Mouse (Mus musculus) neural tube, embryonic 12.5 days (tissue): ENCODE data around the gene Cacna1c. TPM values are rescaled to one million over a fixed set of nuclear protein-coding genes. Genes with fewer than 3 reads are reported as not detected.

Source experiments
- ATAC-seq: fragments of 200-750 bp; cut with Nextera tagmentation; 2 replicates; pipeline ENCODE4 v1.8.0; 2017; ENCODE audit warnings: low read depth, mild to moderate bottlenecking, moderate TSS enrichment, moderate library complexity; ENCODE audit not compliant: low FRiP score
- H3K27ac ChIP-seq: fragments of 300-500 bp; sonication (generic); 2 replicates; pipeline ENCODE4 v1.5.1; 2016
- H3K27me3 ChIP-seq: fragments of 300-500 bp; sonication (generic); replicated peaks from 2 replicates; pipeline ENCODE4 v1.6.1; 2016; ENCODE audit warnings: mild to moderate bottlenecking
- H3K36me3 ChIP-seq: fragments of 300-500 bp; sonication (generic); 2 replicates; pipeline ENCODE4 v1.6.1; 2016; ENCODE audit warnings: mild to moderate bottlenecking
- H3K4me1 ChIP-seq: fragments of 300-500 bp; sonication (generic); 2 replicates; pipeline ENCODE4 v1.6.1; 2016
- H3K4me2 ChIP-seq: fragments of 300-500 bp; sonication (generic); replicated peaks from 2 replicates; pipeline ENCODE4 v1.6.1; 2016; ENCODE audit warnings: mild to moderate bottlenecking
- H3K4me3 ChIP-seq: fragments of 300-500 bp; sonication (generic); 2 replicates; pipeline ENCODE4 v1.5.1; 2016
- H3K9ac ChIP-seq: fragments of 300-500 bp; sonication (generic); 2 replicates; pipeline ENCODE4 v1.6.1; 2016; ENCODE audit warnings: mild to moderate bottlenecking
- H3K9me3 ChIP-seq: fragments of 300-500 bp; sonication (generic); 2 replicates; pipeline ENCODE4 v1.6.1; 2016; ENCODE audit warnings: mild to moderate bottlenecking
- WGBS: fragments of 180-500 bp; shearing (Covaris S2); methylation state at CpG from one replicate; pipeline ENCODE4 v1.1.7; 2016; 5-methylcytosine and 5-hydroxymethylcytosine counted together
- polyA plus RNA-seq: library from polyadenylated mRNA; unstranded; fragments of >200 nt; fragmentation: Nextera tagmentation; extraction: Ambion mirVana; gene quantifications from 2 replicates; pipeline ENCODE4 v1.2.1, GENCODE M21; 2016

The Cacna1c gene
- polyA plus RNA-seq, 1 experiment from 2014 or later, result 5.9 TPM

- no peak for ATAC-seq
- no peak overlapping the region for H3K4me2 ChIP-seq
- no peaks in the 10 kb centered on the region for H3K9me3 ChIP-seq
- WGBS, result 70% methylated on average over 4 of the region's 4 CpGs
- H3K27me3 ChIP-seq, result no peaks in the 10 kb centered on the region
- no peaks in the 10 kb centered on the region for H3K36me3 ChIP-seq
- no peaks in the 10 kb centered on the region for H3K4me1 ChIP-seq
- H3K4me3 ChIP-seq, result no peak overlapping the region
- no peak overlapping the region for H3K9ac ChIP-seq
- H3K27ac ChIP-seq, result no peak overlapping the region
Observed at GRCm38 (mm10) chr6:118626246-118626645, 570.0 kb downstream of the Cacna1c start.

- Histone ChIP-seq H3K36me3 (no peaks in the 10 kb centered on the region), H3K27ac (no peak overlapping the region), H3K9me3 (no peaks in the 10 kb centered on the region), H3K4me2 (no peak overlapping the region), H3K9ac (no peak overlapping the region), H3K27me3 (no peaks in the 10 kb centered on the region), H3K4me1 (no peaks in the 10 kb centered on the region), H3K4me3 (no peak overlapping the region)
- ATAC-seq, result no peak
- WGBS, result 91% methylated on average over 3 of the region's 3 CpGs
Observed at GRCm38 (mm10) chr6:118623609-118624008, 572.6 kb downstream of the Cacna1c start.

GRCm38 (mm10) chr6:118621866-118622265, 574.4 kb downstream of the Cacna1c start:
- Histone ChIP-seq H3K4me1 (no peaks in the 10 kb centered on the region), H3K36me3 (no peaks in the 10 kb centered on the region), H3K9ac (no peak overlapping the region), H3K27ac (no peak overlapping the region), H3K27me3 (no peaks in the 10 kb centered on the region), H3K4me3 (no peak overlapping the region), H3K9me3 (no peaks in the 10 kb centered on the region), H3K4me2 (no peak overlapping the region)
- no peak for ATAC-seq
- WGBS, result 84% methylated on average over 7 of the region's 7 CpGs

GRCm38 (mm10) chr6:118621406-118621805, 574.8 kb downstream of the Cacna1c start:
- Histone ChIP-seq H3K9me3 (no peaks in the 10 kb centered on the region), H3K4me3 (no peak overlapping the region), H3K27ac (no peak overlapping the region), H3K4me2 (no peak overlapping the region), H3K36me3 (no peaks in the 10 kb centered on the region), H3K9ac (no peak overlapping the region), H3K27me3 (no peaks in the 10 kb centered on the region), H3K4me1 (no peaks in the 10 kb centered on the region)
- no peak for ATAC-seq
- WGBS, result 92% methylated on average over 3 of the region's 3 CpGs

DNA sequence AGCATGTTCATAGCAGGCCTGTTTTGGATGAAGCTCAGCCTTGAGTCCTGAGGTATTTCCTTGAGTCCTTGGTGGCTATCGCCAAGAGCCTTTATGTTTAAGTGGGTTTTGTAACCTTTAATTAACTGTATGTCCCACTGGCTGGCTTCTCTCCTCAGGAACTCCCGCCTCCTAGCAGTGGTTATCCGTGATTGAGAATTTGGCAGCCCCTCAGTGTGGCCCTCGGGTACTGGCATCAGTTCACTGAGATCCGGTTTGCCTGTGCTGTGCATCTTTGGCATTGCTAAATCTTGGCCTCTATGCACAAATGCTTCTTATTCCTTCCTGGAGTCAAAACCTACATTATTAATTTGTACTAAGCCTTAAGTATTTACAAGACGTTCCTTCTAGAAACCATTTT, 587.3 kb downstream of the Cacna1c start:
- Histone ChIP-seq H3K4me2 (no peak overlapping the region), H3K36me3 (peaks cover 3% of the 10 kb centered on the region; the same call in 1 of the 2 replicates), H3K27ac (no peak overlapping the region), H3K27me3 (no peaks in the 10 kb centered on the region), H3K9ac (no peak overlapping the region), H3K4me1 (no peaks in the 10 kb centered on the region), H3K4me3 (no peak overlapping the region), H3K9me3 (no peaks in the 10 kb centered on the region)
- WGBS, result 88% methylated on average over 6 of the region's 6 CpGs
- no peak for ATAC-seq

DNA sequence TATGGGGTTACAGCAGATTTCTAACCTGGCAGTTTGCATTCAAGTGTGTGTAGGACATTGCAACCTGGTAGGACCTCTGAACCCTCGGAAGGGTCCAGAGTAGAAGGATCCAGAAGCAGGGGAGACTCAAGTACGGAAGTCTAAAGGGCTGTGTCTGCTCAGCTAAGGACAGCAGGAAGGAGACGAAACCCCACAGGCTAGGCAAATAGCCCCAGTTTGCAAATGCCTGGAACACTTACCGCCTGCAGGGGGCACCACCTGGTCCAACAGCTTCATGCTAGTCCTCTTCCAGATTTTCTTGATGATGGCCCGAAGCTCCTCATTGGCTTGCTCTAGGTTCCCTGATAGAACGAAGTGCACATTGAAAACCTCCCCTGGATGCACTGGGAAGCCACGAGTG, 590.2 kb downstream of the Cacna1c start:
- 69% methylated on average over 7 of the region's 7 CpGs for WGBS
- Histone ChIP-seq H3K9me3 (no peaks in the 10 kb centered on the region), H3K9ac (no peak overlapping the region), H3K27ac (no peak overlapping the region), H3K36me3 (peaks cover 3% of the 10 kb centered on the region; the same call in 1 of the 2 replicates), H3K27me3 (no peaks in the 10 kb centered on the region), H3K4me1 (no peaks in the 10 kb centered on the region), H3K4me3 (no peak overlapping the region), H3K4me2 (no peak overlapping the region)
- no peak for ATAC-seq

GRCm38 (mm10) chr6:118603825-118604224, 592.4 kb downstream of the Cacna1c start:
- no peak for ATAC-seq
- Histone ChIP-seq H3K27me3 (no peaks in the 10 kb centered on the region), H3K27ac (no peak overlapping the region), H3K4me3 (no peak overlapping the region), H3K36me3 (0 out of 2 replicates have a peak, but pooled peaks cover 3% of the 10 kb centered on the region), H3K4me1 (no peaks in the 10 kb centered on the region), H3K4me2 (no peak overlapping the region), H3K9me3 (no peaks in the 10 kb centered on the region), H3K9ac (no peak overlapping the region)
- WGBS, result 94% methylated on average over 7 of the region's 7 CpGs

DNA sequence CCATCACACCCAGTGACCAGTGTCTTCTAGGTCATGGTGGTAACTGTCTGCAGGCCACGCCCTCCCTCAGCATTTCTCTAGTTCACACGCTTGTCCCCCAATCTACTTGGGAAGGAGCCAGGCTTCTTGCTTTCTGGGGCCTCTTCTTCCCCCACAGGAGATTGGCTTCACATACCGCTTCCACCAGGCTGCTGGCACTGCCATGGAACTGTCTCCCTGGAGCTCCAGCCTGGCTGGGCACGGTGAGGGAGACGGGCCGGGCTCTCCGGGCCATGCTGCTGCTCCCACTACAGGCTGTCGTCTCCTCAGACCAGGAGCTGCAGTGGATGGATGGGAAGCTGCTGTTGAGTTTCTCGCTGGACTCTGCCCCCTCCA, 600.5 kb downstream of the Cacna1c start:
- 71% methylated on average over 9 of the region's 9 CpGs for WGBS
- no peak overlapping the region for H3K4me3 ChIP-seq
- H3K4me1 ChIP-seq, result peaks cover 10% of the 10 kb centered on the region
- H3K4me2 ChIP-seq, result no peak overlapping the region
- H3K36me3 ChIP-seq, result peaks cover 4% of the 10 kb centered on the region; the same call in 1 of the 2 replicates
- H3K9ac ChIP-seq, result no peak overlapping the region
- H3K27ac ChIP-seq, result no peak overlapping the region
- H3K9me3 ChIP-seq, result no peaks in the 10 kb centered on the region
- H3K27me3 ChIP-seq, result peaks cover 19% of the 10 kb centered on the region
- no peak for ATAC-seq

DNA sequence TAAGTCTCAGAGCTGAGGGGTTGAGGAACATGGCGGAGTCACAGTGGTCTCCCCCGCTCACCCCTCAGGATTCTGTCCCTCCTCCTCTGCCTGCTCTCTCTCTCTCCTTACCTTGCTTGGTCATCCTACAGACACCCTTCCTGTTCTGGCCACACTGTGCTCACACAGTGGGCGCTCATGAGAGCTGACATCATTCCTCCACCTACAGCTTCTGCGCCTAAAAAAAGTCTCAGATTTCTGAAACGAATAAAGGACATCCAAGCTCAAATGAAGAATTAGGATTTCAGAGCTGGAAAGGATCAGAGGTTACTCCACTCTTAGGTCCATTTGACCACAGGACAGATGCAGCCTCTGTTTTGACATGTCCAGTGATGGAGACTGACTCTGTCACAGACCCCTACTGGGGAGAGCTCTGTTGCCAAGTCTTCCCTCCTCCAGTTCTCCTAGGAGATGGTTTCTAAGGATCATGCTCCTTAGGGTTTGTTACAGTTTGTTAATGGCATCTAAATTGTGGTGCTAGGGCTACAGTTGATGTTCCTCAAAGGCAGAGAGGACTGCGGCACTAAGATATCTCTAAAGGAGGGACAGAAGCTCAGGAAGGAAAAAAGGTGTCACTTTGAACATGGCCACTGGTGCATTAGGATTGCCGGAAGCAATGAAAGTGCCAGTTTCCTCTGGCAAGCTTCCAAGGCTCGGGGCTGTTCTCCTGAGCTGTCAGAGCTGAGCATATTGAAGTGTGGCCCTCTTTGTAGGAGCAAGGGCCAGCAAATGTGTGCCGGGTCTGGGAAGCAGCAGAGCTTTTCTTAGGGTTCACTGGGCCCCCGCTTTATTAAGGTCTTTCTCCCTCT, 601.2 kb downstream of the Cacna1c start:
- Histone ChIP-seq H3K9me3 (no peaks in the 10 kb centered on the region), H3K4me1 (peaks cover 10% of the 10 kb centered on the region), H3K9ac (no peak overlapping the region), H3K4me2 (no peak overlapping the region), H3K36me3 (peaks cover 4% of the 10 kb centered on the region; the same call in 1 of the 2 replicates), H3K27ac (no peak overlapping the region), H3K27me3 (peaks cover 19% of the 10 kb centered on the region), H3K4me3 (no peak overlapping the region)
- ATAC-seq, result no peak
- 90% methylated on average over 10 of the region's 10 CpGs for WGBS

DNA sequence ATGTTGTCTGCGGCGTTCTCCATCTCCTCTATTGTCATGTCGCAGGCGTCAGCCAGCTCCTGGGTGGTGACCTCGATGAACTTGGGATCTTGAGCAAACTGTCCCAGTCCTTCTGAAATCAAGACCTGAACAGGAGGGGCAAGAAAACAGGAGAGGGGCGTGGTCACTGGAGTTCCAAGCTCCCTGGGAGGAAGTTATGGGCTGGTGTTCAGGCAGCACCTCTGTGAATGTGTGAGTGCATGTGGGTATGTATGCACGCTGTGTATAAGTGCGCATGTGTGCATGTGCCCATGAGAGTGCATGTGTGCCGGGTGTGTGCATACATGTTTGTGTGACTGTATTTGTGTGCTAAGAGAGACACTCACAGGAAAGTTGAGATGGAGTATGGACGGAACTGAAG, 602.1 kb downstream of the Cacna1c start:
- Histone ChIP-seq H3K4me3 (peak overlapping the region; percentile 40), H3K4me2 (peak overlapping the region; percentile 85), H3K27me3 (peaks cover 19% of the 10 kb centered on the region), H3K36me3 (peaks cover 4% of the 10 kb centered on the region; the same call in 1 of the 2 replicates), H3K9me3 (no peaks in the 10 kb centered on the region), H3K9ac (0 out of 2 replicates have a peak overlapping the region, but pooled peaks have one; percentile 45), H3K27ac (no peak overlapping the region), H3K4me1 (peaks cover 10% of the 10 kb centered on the region)
- no peak for ATAC-seq
- WGBS, result 39% methylated on average over 10 of the region's 10 CpGs

DNA sequence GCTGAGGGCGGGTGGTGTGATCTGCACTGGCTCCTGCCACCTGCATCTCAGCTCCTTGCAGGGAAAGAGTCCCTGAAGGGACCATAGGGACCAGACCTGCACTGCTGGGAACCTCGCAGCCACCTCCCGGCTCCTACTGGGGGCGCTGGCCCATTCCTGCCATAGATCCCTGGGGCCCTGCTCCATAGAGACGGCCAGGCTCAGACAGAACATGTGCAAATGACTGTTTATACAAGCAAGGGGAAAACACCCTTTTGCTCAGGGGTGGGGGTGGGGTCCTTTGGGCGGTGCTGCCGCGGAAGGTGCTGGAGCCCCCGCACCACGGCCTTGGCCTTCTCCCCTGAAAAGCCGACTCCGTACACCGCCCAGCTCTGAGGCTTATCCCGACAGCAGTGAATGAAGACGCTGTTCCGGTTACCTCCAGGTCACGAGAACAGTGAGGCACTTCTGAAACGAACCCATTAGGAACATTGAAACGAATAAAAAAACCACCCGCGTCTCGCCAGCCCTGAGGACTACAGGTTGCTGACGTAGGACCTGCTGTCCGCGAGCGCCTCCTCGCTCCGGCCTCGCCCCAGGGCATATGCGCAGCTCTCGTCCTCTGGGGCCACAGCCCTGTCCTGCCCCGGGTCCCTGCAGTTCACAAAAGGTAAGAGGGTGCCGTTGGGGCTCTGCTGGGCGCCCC, 602.7 kb downstream of the Cacna1c start:
- H3K27me3 ChIP-seq, result peaks cover 19% of the 10 kb centered on the region
- no peaks in the 10 kb centered on the region for H3K9me3 ChIP-seq
- peak overlapping the region; percentile 40 for H3K4me3 ChIP-seq
- peak overlapping the region; percentile 85 for H3K4me2 ChIP-seq
- peak overlapping the region; percentile 45; the same call in 1 of the 2 replicates for H3K9ac ChIP-seq
- peaks cover 4% of the 10 kb centered on the region; the same call in 1 of the 2 replicates for H3K36me3 ChIP-seq
- ATAC-seq, result peak; percentile 83
- H3K27ac ChIP-seq, result no peak overlapping the region
- H3K4me1 ChIP-seq, result peaks cover 10% of the 10 kb centered on the region
- WGBS, result 1% methylated on average over 34 of the region's 34 CpGs

GRCm38 (mm10) chr6:118592662-118593376, 603.4 kb downstream of the Cacna1c start:
- ATAC-seq, result no peak
- peaks cover 10% of the 10 kb centered on the region for H3K4me1 ChIP-seq
- WGBS, result 23% methylated on average over 21 of the region's 21 CpGs

More at GRCm38 (mm10) chr6:118592662-118593376, 603.4 kb downstream of the Cacna1c start:
- H3K4me2 ChIP-seq, result peak overlapping the region; percentile 85
- peak overlapping the region; percentile 45; the same call in 1 of the 2 replicates for H3K9ac ChIP-seq
- no peak overlapping the region for H3K27ac ChIP-seq
- peaks cover 19% of the 10 kb centered on the region for H3K27me3 ChIP-seq
- peak overlapping the region; percentile 40 for H3K4me3 ChIP-seq
- H3K9me3 ChIP-seq, result no peaks in the 10 kb centered on the region
- H3K36me3 ChIP-seq, result peaks cover 4% of the 10 kb centered on the region; the same call in 1 of the 2 replicates
